Mouse (Mus musculus): ENCODE data around the gene Trip12. TPM values are rescaled to one million over a fixed set of nuclear protein-coding genes. Genes with fewer than 3 reads are reported as not detected.

Trip12 gene
- total RNA-seq, 4 experiments from 2014 or later, result 190 to 227 (median 208) TPM

GRCm38 (mm10) chr1:84795335-84795734, 45.0 kb downstream of the Trip12 start:
- no peak for DNase-seq (ENCODE audit: low spot score)

GRCm38 (mm10) chr1:84791393-84791792, 48.9 kb downstream of the Trip12 start:
- no peak for DNase-seq (ENCODE audit: low spot score)

- no peak for DNase-seq (ENCODE audit: low spot score)
These were observed 59.7 kb downstream of the Trip12 start for GRCm38 (mm10) chr1:84780630-84781029.

GRCm38 (mm10) chr1:84777455-84777854, 62.9 kb downstream of the Trip12 start:
- DNase-seq (ENCODE audit: low spot score), result no peak

- no peak for DNase-seq (ENCODE audit: low spot score)
These were observed 81.5 kb downstream of the Trip12 start for GRCm38 (mm10) chr1:84758843-84759242.

GRCm38 (mm10) chr1:84742156-84742555, 98.2 kb downstream of the Trip12 start:
- no peak for DNase-seq (ENCODE audit: low spot score)

GRCm38 (mm10) chr1:84740080-84740479, 100.2 kb downstream of the Trip12 start:
- no peak for DNase-seq (ENCODE audit: low spot score)

- no peak for DNase-seq (ENCODE audit: low spot score)
These were observed 103.2 kb downstream of the Trip12 start for GRCm38 (mm10) chr1:84737097-84737496.

GRCm38 (mm10) chr1:84733799-84734198, 106.5 kb downstream of the Trip12 start:
- DNase-seq (ENCODE audit: low spot score), result peak; percentile 13

GRCm38 (mm10) chr1:84731763-84732162, 108.6 kb downstream of the Trip12 start:
- no peak for DNase-seq (ENCODE audit: low spot score)

GRCm38 (mm10) chr1:84722841-84723240, 117.5 kb downstream of the Trip12 start:
- DNase-seq (ENCODE audit: low spot score), result peak; percentile 26

GRCm38 (mm10) chr1:84722371-84722770, 117.9 kb downstream of the Trip12 start:
- no peak for DNase-seq (ENCODE audit: low spot score)

- DNase-seq (ENCODE audit: low spot score), result no peak
These were observed 118.4 kb downstream of the Trip12 start for GRCm38 (mm10) chr1:84721942-84722341.

GRCm38 (mm10) chr1:84709810-84710785, 130.2 kb downstream of the Trip12 start:
- DNase-seq (ENCODE audit: low spot score), result no peak

- no peak for DNase-seq (ENCODE audit: low spot score)
These were observed 130.9 kb downstream of the Trip12 start for GRCm38 (mm10) chr1:84709406-84709805.

GRCm38 (mm10) chr1:84700254-84700653, 140.1 kb downstream of the Trip12 start:
- DNase-seq (ENCODE audit: low spot score), result no peak

GRCm38 (mm10) chr1:84697136-84697535, 143.2 kb downstream of the Trip12 start:
- no peak for DNase-seq (ENCODE audit: low spot score)

- DNase-seq (ENCODE audit: low spot score), result peak; percentile 53
These were observed 144.6 kb downstream of the Trip12 start, which contains the start of gene Dner for GRCm38 (mm10) chr1:84695517-84696411. Gene Dner, minus strand, starts transcription at chr1:84696221.

GRCm38 (mm10) chr1:84694688-84695474, 145.4 kb downstream of the Trip12 start:
- DNase-seq (ENCODE audit: low spot score), result no peak

- no peak for DNase-seq (ENCODE audit: low spot score)
These were observed 162.4 kb downstream of the Trip12 start for GRCm38 (mm10) chr1:84677910-84678309.

All from heart, adult 8-10 months (tissue).